Mouse (Mus musculus): ENCODE measurements around the gene Ralgapb.

GRCm38 (mm10) chr2:158386072-158386471 lies 23.6 kb upstream of the Ralgapb start:
- TF ChIP-seq CTCF (IDR thresholded peaks at IDR 0.05; ENCODE audit: low read depth, low read length), result no peak
- TF ChIP-seq POLR2A (IDR thresholded peaks at IDR 0.05; ENCODE audit: insufficient read depth, low read length), result no peak
